41 mouse cellular contexts compared by ENCODE assay signal in the genomic region with DNA sequence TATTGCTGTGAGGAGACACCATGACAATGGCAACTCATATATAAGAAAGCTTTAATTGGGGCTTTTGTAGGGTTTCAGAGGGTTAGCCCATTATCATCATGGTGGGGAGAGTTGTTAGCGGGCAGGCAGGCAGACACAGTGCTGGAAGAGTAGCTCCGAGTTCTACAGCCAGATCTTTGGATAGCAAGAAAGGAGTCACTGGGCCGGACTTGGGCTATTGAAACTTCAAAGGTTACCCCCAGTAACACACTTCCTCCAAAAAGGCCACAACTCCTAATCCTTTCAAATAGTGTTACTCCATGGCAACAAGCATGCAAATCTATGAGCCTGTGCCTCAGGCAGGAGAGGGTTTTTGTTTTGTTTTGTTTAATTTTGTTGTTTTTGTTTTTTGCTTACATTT. TPM values are rescaled to one million over a fixed set of nuclear protein-coding genes. Genes with fewer than 3 reads are reported as not detected.
DNase-seq lines count a peak whose midpoint lies in the region; ATAC-seq and TF ChIP-seq lines count a peak whose summit lies in the region.
"Had no signal": no experiment of that assay in that cellular context is flagged by ENCODE, and none has a peak within 500 bp of the region (broad histone marks: within the 10 kb centered on the region; RNA-seq: fewer than 3 reads in every experiment).

No protein-coding gene starts in this region.

- no peaks in the 10 kb centered on the region for H3K36me3 ChIP-seq in midbrain, embryonic 10.5 days
- no peaks in the 10 kb centered on the region for H3K36me3 ChIP-seq in midbrain, embryonic 15.5 days (replicated peaks)
- no peaks in the 10 kb centered on the region for H3K36me3 ChIP-seq in forebrain, embryonic 15.5 days
- no peaks in the 10 kb centered on the region for H3K36me3 ChIP-seq in midbrain, embryonic 13.5 days
- no peaks in the 10 kb centered on the region for H3K36me3 ChIP-seq in liver, postnatal 0 days (replicated peaks; ENCODE audit: insufficient read depth, low read length)
- H3K36me3 ChIP-seq: embryonic facial prominence, embryonic 10.5 days; embryonic facial prominence, embryonic 15.5 days; heart, embryonic 13.5 days; hindbrain, embryonic 10.5 days; hindbrain, embryonic 15.5 days; kidney, embryonic 15.5 days; liver, embryonic 13.5 days; neural tube, embryonic 12.5 days had no signal

- peaks cover 12% of the 10 kb centered on the region for H3K4me1 ChIP-seq in midbrain, embryonic 10.5 days
- H3K4me1 ChIP-seq in midbrain, embryonic 15.5 days, result no peaks in the 10 kb centered on the region
- no peaks in the 10 kb centered on the region for H3K4me1 ChIP-seq in forebrain, embryonic 15.5 days
- H3K4me1 ChIP-seq in midbrain, embryonic 13.5 days (replicated peaks), result peaks cover 3% of the 10 kb centered on the region; the same call in 1 of the 2 replicates
- no peaks in the 10 kb centered on the region for H3K4me1 ChIP-seq in liver, postnatal 0 days (ENCODE audit: insufficient read depth)
- H3K4me1 ChIP-seq: embryonic facial prominence, embryonic 10.5 days; embryonic facial prominence, embryonic 15.5 days; heart, embryonic 13.5 days; hindbrain, embryonic 10.5 days; hindbrain, embryonic 15.5 days; kidney, embryonic 15.5 days; liver, embryonic 13.5 days; neural tube, embryonic 12.5 days had no signal

- H3K9me3 ChIP-seq in midbrain, embryonic 10.5 days (replicated peaks), result no peaks in the 10 kb centered on the region
- no peaks in the 10 kb centered on the region for H3K9me3 ChIP-seq in midbrain, embryonic 15.5 days
- H3K9me3 ChIP-seq in forebrain, embryonic 15.5 days, result no peaks in the 10 kb centered on the region
- no peaks in the 10 kb centered on the region for H3K9me3 ChIP-seq in midbrain, embryonic 13.5 days
- no peaks in the 10 kb centered on the region for H3K9me3 ChIP-seq in liver, postnatal 0 days (ENCODE audit: low read length)
- H3K9me3 ChIP-seq: embryonic facial prominence, embryonic 10.5 days; embryonic facial prominence, embryonic 15.5 days; heart, embryonic 13.5 days; hindbrain, embryonic 10.5 days; hindbrain, embryonic 15.5 days; kidney, embryonic 15.5 days; liver, embryonic 13.5 days; neural tube, embryonic 12.5 days had no signal

- no peaks in the 10 kb centered on the region for H3K27me3 ChIP-seq in midbrain, embryonic 10.5 days (ENCODE audit: low read depth, poor library complexity, severe bottlenecking)
- no peaks in the 10 kb centered on the region for H3K27me3 ChIP-seq in midbrain, embryonic 15.5 days (replicated peaks)
- no peaks in the 10 kb centered on the region for H3K27me3 ChIP-seq in forebrain, embryonic 15.5 days
- H3K27me3 ChIP-seq in midbrain, embryonic 13.5 days, result no peaks in the 10 kb centered on the region
- H3K27me3 ChIP-seq in liver, postnatal 0 days (ENCODE audit: insufficient read depth, low read length), result no peaks in the 10 kb centered on the region
- H3K27me3 ChIP-seq: CH12.LX; embryonic facial prominence, embryonic 15.5 days; heart, embryonic 13.5 days; hindbrain, embryonic 15.5 days; kidney, embryonic 15.5 days; liver, embryonic 13.5 days; neural tube, embryonic 12.5 days had no signal

- no peak for TF ChIP-seq EP300 in liver, postnatal 0 days (IDR thresholded peaks at IDR 0.05; ENCODE audit: low read depth)

- no peak overlapping the region for H3K9ac ChIP-seq in midbrain, embryonic 15.5 days
- no peak overlapping the region for H3K9ac ChIP-seq in forebrain, embryonic 15.5 days (replicated peaks)
- no peak overlapping the region for H3K9ac ChIP-seq in midbrain, embryonic 13.5 days (replicated peaks)
- H3K9ac ChIP-seq in liver, postnatal 0 days (replicated peaks), result no peak overlapping the region
- H3K9ac ChIP-seq: embryonic facial prominence, embryonic 15.5 days; heart, embryonic 13.5 days; hindbrain, embryonic 15.5 days; kidney, embryonic 15.5 days; liver, embryonic 13.5 days; neural tube, embryonic 12.5 days had no signal

- no peak for TF ChIP-seq CTCF in liver, postnatal 0 days (IDR thresholded peaks at IDR 0.05; ENCODE audit: low read depth)

- peak overlapping the region; percentile 42; the same call in 1 of the 2 replicates for H3K27ac ChIP-seq in midbrain, embryonic 10.5 days (replicated peaks)
- no peak overlapping the region for H3K27ac ChIP-seq in midbrain, embryonic 15.5 days
- H3K27ac ChIP-seq in forebrain, embryonic 15.5 days (replicated peaks), result no peak overlapping the region
- H3K27ac ChIP-seq in midbrain, embryonic 13.5 days, result no peak overlapping the region
- no peak overlapping the region for H3K27ac ChIP-seq in liver, postnatal 0 days (ENCODE audit: low read depth)
- H3K27ac ChIP-seq: embryonic facial prominence, embryonic 10.5 days; embryonic facial prominence, embryonic 15.5 days; heart, adult 2 months; heart, embryonic 13.5 days; hindbrain, embryonic 10.5 days; hindbrain, embryonic 15.5 days; kidney, embryonic 15.5 days; layer of hippocampus, adult 2 months; left cerebral cortex, adult 2 months; liver, embryonic 13.5 days; macrophage; neural tube, embryonic 12.5 days; stomach, postnatal 0 days had no signal

- 42% methylated on average over 3 of the region's 3 CpGs for WGBS in midbrain, embryonic 10.5 days
- 16% methylated on average over 3 of the region's 3 CpGs for WGBS in midbrain, embryonic 15.5 days
- WGBS in forebrain, embryonic 15.5 days, result 10% methylated on average over 3 of the region's 3 CpGs
- 14% methylated on average over 3 of the region's 3 CpGs for WGBS in midbrain, embryonic 13.5 days
- WGBS in liver, postnatal 0 days (ENCODE audit: insufficient replicate concordance), result 82% methylated on average over 3 of the region's 3 CpGs

- no peak overlapping the region for H3K4me2 ChIP-seq in midbrain, embryonic 15.5 days
- no peak overlapping the region for H3K4me2 ChIP-seq in forebrain, embryonic 15.5 days (replicated peaks)
- no peak overlapping the region for H3K4me2 ChIP-seq in midbrain, embryonic 13.5 days (replicated peaks)
- no peak overlapping the region for H3K4me2 ChIP-seq in liver, postnatal 0 days (ENCODE audit: low read depth, low read length)
- H3K4me2 ChIP-seq: embryonic facial prominence, embryonic 15.5 days; heart, embryonic 13.5 days; hindbrain, embryonic 15.5 days; kidney, embryonic 15.5 days; liver, embryonic 13.5 days; neural tube, embryonic 12.5 days had no signal

- no peak for DNase-seq in midbrain, embryonic 10.5 days (ENCODE audit: low spot score)
- no peak for DNase-seq in testis, postnatal 10 days (ENCODE audit: low spot score)
- no peak for DNase-seq in kidney, adult 18-20 months
- no peak for DNase-seq in liver, postnatal 0 days
- DNase-seq in embryo, embryonic 11 days, result no peak
- DNase-seq: adrenal gland, postnatal 10 days; cerebellum, adult 18-20 months; cerebellum, postnatal 10 days; gastrocnemius, postnatal 36 days; heart, adult 2 months; heart, postnatal 10 days; kidney, adult 11 months; kidney, postnatal 25 days; liver, embryonic 13.5 days; lung, adult 2 months; lung, postnatal 10 days; right cerebral cortex, postnatal 4 days; thymus, adult 2 months; thymus, postnatal 36 days had no signal

- ATAC-seq in midbrain, embryonic 15.5 days (replicated peaks), result no peak
- peak; percentile 69 for ATAC-seq in forebrain, embryonic 15.5 days (replicated peaks)
- 0 out of 2 replicates have a peak, but pooled peaks have one; percentile 24 for ATAC-seq in midbrain, embryonic 13.5 days
- ATAC-seq in liver, postnatal 0 days, result no peak
- ATAC-seq: inflammation-experienced regulatory T-cells, adult 6 months had no signal

- H3K4me3 ChIP-seq in midbrain, embryonic 10.5 days, result no peak overlapping the region
- H3K4me3 ChIP-seq in midbrain, embryonic 15.5 days, result no peak overlapping the region
- H3K4me3 ChIP-seq in forebrain, embryonic 15.5 days, result no peak overlapping the region
- H3K4me3 ChIP-seq in midbrain, embryonic 13.5 days (replicated peaks), result no peak overlapping the region
- no peak overlapping the region for H3K4me3 ChIP-seq in liver, postnatal 0 days (ENCODE audit: low read depth, low read length)
- H3K4me3 ChIP-seq: embryonic facial prominence, embryonic 10.5 days; embryonic facial prominence, embryonic 15.5 days; heart, adult 2 months; heart, embryonic 13.5 days; hindbrain, embryonic 10.5 days; hindbrain, embryonic 15.5 days; kidney, embryonic 15.5 days; layer of hippocampus, adult 2 months; left cerebral cortex, adult 2 months; liver, embryonic 13.5 days; myocyte; neural tube, embryonic 12.5 days had no signal

RNA-seq across cellular contexts. Expression of gene Vnn1, which starts 6.6 kb away (rescaled TPM):
- 2.2 and 3.5 TPM in 2 replicates for polyA plus RNA-seq in midbrain, embryonic 10.5 days (2016; fragmentation: Nextera tagmentation; extraction: Ambion mirVana)
- 0.31 and 0.68 TPM in 2 replicates for polyA plus RNA-seq in midbrain, embryonic 15.5 days (2015; fragmentation: Nextera tagmentation; extraction: Ambion mirVana)
- 0.13 and 0.19 TPM in 2 replicates for polyA plus RNA-seq in forebrain, embryonic 15.5 days (2015; fragmentation: Nextera tagmentation; extraction: Ambion mirVana)
- polyA plus RNA-seq in midbrain, embryonic 13.5 days (2015; fragmentation: Nextera tagmentation; extraction: Ambion mirVana), result 0.19 and 0.21 TPM in 2 replicates
- polyA plus RNA-seq in liver, postnatal 0 days (2015; fragmentation: Nextera tagmentation; extraction: Ambion mirVana), result 13.9 and 20.5 TPM in 2 replicates
- polyA plus RNA-seq: inflammation-experienced regulatory T-cells, adult 6 months; macrophage; myocyte had no signal

RNA-seq across cellular contexts. Expression of gene Taar1, which starts 19.0 kb away (rescaled TPM):
- polyA plus RNA-seq in midbrain, embryonic 10.5 days (2016; fragmentation: Nextera tagmentation; extraction: Ambion mirVana), result not detected in 2 replicates
- not detected in 2 replicates for polyA plus RNA-seq in midbrain, embryonic 15.5 days (2015; fragmentation: Nextera tagmentation; extraction: Ambion mirVana)
- not detected in 2 replicates for polyA plus RNA-seq in forebrain, embryonic 15.5 days (2015; fragmentation: Nextera tagmentation; extraction: Ambion mirVana)
- not detected in 2 replicates for polyA plus RNA-seq in midbrain, embryonic 13.5 days (2015; fragmentation: Nextera tagmentation; extraction: Ambion mirVana)
- not detected in 2 replicates for polyA plus RNA-seq in liver, postnatal 0 days (2015; fragmentation: Nextera tagmentation; extraction: Ambion mirVana)
- polyA plus RNA-seq: C2C12; cortical plate, adult 2 months; embryonic facial prominence, embryonic 10.5 days; embryonic facial prominence, embryonic 15.5 days; frontal cortex, adult 2 months; heart, adult 2 months; heart, embryonic 13.5 days; hindbrain, embryonic 10.5 days; hindbrain, embryonic 15.5 days; inflammation-experienced regulatory T-cells, adult 6 months; kidney, embryonic 15.5 days; limb, embryonic 14.5 days; liver, embryonic 13.5 days; lung, adult 2 months; macrophage; myocyte; neural tube, embryonic 12.5 days; spleen, adult 2 months; stomach, postnatal 0 days; thymus, adult 2 months had no signal

RNA-seq across cellular contexts. Expression of gene Taar2, which starts 37.3 kb away (rescaled TPM):
- not detected in 2 replicates for polyA plus RNA-seq in midbrain, embryonic 10.5 days (2016; fragmentation: Nextera tagmentation; extraction: Ambion mirVana)
- polyA plus RNA-seq in midbrain, embryonic 15.5 days (2015; fragmentation: Nextera tagmentation; extraction: Ambion mirVana), result 0.17 TPM in 2 replicates
- not detected in 2 replicates for polyA plus RNA-seq in forebrain, embryonic 15.5 days (2015; fragmentation: Nextera tagmentation; extraction: Ambion mirVana)
- polyA plus RNA-seq in midbrain, embryonic 13.5 days (2015; fragmentation: Nextera tagmentation; extraction: Ambion mirVana), result not detected in 2 replicates
- not detected in 2 replicates for polyA plus RNA-seq in liver, postnatal 0 days (2015; fragmentation: Nextera tagmentation; extraction: Ambion mirVana)
- polyA plus RNA-seq: C2C12; cortical plate, adult 2 months; embryonic facial prominence, embryonic 10.5 days; frontal cortex, adult 2 months; heart, adult 2 months; heart, embryonic 13.5 days; hindbrain, embryonic 10.5 days; hindbrain, embryonic 15.5 days; inflammation-experienced regulatory T-cells, adult 6 months; kidney, embryonic 15.5 days; limb, embryonic 14.5 days; liver, embryonic 13.5 days; macrophage; myocyte; neural tube, embryonic 12.5 days; spleen, adult 2 months; stomach, postnatal 0 days; thymus, adult 2 months had no signal

RNA-seq across cellular contexts. Expression of gene Taar3, which starts 48.2 kb away (rescaled TPM):
- not detected in 2 replicates for polyA plus RNA-seq in midbrain, embryonic 10.5 days (2016; fragmentation: Nextera tagmentation; extraction: Ambion mirVana)
- not detected in 2 replicates for polyA plus RNA-seq in midbrain, embryonic 15.5 days (2015; fragmentation: Nextera tagmentation; extraction: Ambion mirVana)
- polyA plus RNA-seq in forebrain, embryonic 15.5 days (2015; fragmentation: Nextera tagmentation; extraction: Ambion mirVana), result not detected in 2 replicates
- polyA plus RNA-seq in midbrain, embryonic 13.5 days (2015; fragmentation: Nextera tagmentation; extraction: Ambion mirVana), result not detected in 2 replicates
- not detected in 2 replicates for polyA plus RNA-seq in liver, postnatal 0 days (2015; fragmentation: Nextera tagmentation; extraction: Ambion mirVana)
- polyA plus RNA-seq: C2C12; cortical plate, adult 2 months; embryonic facial prominence, embryonic 10.5 days; embryonic facial prominence, embryonic 15.5 days; frontal cortex, adult 2 months; heart, adult 2 months; heart, embryonic 13.5 days; hindbrain, embryonic 10.5 days; hindbrain, embryonic 15.5 days; inflammation-experienced regulatory T-cells, adult 6 months; kidney, embryonic 15.5 days; limb, embryonic 14.5 days; liver, embryonic 13.5 days; lung, adult 2 months; macrophage; myocyte; neural tube, embryonic 12.5 days; spleen, adult 2 months; stomach, postnatal 0 days; thymus, adult 2 months had no signal

RNA-seq across cellular contexts. Expression of gene Vnn3, which starts 49.9 kb away (rescaled TPM):
- not detected in 2 replicates for polyA plus RNA-seq in midbrain, embryonic 10.5 days (2016; fragmentation: Nextera tagmentation; extraction: Ambion mirVana)
- polyA plus RNA-seq in midbrain, embryonic 15.5 days (2015; fragmentation: Nextera tagmentation; extraction: Ambion mirVana), result 0.09 TPM in 1 of 2 replicates, not detected in the other
- 0.10 TPM in 1 of 2 replicates, not detected in the other for polyA plus RNA-seq in forebrain, embryonic 15.5 days (2015; fragmentation: Nextera tagmentation; extraction: Ambion mirVana)
- not detected in 2 replicates for polyA plus RNA-seq in midbrain, embryonic 13.5 days (2015; fragmentation: Nextera tagmentation; extraction: Ambion mirVana)
- polyA plus RNA-seq in liver, postnatal 0 days (2015; fragmentation: Nextera tagmentation; extraction: Ambion mirVana), result 129 and 137 TPM in 2 replicates
- polyA plus RNA-seq: C2C12; cortical plate, adult 2 months; embryonic facial prominence, embryonic 10.5 days; heart, embryonic 13.5 days; hindbrain, embryonic 10.5 days; hindbrain, embryonic 15.5 days; inflammation-experienced regulatory T-cells, adult 6 months; myocyte; neural tube, embryonic 12.5 days had no signal

Comparison
In these comparisons a context has a peak if more than half of its experiments do, and no peak if none do; other contexts are left out.
1. ATAC-seq: peak in forebrain, embryonic 15.5 days (single experiment) and midbrain, embryonic 13.5 days (single experiment); none in midbrain, embryonic 15.5 days (single experiment) and liver, postnatal 0 days (single experiment).